Mouse (Mus musculus) heart, adult 2 months (tissue): ENCODE results near the gene Qk.

Experiments used
- CTCF ChIP-seq: fragments of 200-600 bp; IDR thresholded peaks from 2 replicates; pipeline ENCODE4 v1.8.1; 2022; ENCODE audit warnings: antibody characterized with exemption, mild to moderate bottlenecking, moderate library complexity
- EP300 ChIP-seq: fragments of 200-500 bp; IDR thresholded peaks from 2 replicates; pipeline ENCODE4 v1.6.1; 2011; ENCODE audit warnings: low read depth, low read length, control low read depth; ENCODE audit not compliant: insufficient read depth
- POLR2A ChIP-seq: fragments of 200-500 bp; IDR thresholded peaks from 2 replicates; pipeline ENCODE4 v1.6.1; 2011; ENCODE audit warnings: mild to moderate bottlenecking, low read depth, low read length, control low read depth; ENCODE audit not compliant: insufficient read depth

DNA sequence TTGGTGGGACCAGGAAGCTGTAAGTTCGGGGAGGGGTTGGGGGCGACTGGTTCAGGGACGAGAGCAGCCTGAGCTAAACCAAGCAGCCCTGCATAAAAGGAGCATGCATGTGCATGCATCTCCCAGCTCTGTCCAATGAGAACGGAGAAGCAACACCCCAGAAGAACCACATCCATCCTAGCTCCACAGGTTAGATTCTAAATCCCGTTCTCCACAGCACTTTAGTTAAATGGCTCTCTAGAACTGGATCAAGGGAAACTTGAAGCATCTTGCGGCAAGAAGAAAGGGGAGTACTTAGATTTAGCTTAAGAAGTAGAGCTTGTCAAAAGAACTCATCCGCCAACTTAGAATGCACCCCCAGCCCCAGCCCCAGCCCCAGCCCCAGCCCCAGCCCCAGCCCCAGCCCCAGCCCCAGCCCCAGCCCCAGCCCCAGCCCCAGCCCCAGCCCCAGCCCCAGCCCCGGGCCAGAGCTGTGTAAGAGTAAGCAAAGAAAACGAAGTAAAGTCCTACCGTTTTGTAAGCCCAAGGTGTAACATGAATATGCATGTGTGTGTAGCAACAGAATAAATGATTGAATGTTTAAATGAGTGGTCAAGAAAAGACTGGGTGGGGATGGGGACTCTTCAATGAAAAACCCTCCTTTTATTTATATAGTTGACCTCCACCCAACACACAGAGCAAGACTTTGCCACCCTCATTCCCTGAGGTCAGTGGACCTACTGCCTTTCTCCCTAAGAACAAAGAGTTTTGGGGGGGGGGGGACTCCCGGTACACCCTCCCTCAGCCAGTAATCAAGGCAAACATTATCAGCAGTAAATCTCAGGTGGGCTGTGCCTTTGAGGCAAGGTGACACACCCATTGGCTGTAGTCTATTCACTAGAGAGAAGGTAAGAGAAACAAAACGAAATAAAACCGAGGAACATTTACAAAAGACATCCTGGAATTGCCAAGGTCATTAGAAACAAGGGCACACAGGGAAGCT is 46.1 kb upstream of the Qk start:
- TF ChIP-seq EP300 (no peak), CTCF (no peak), POLR2A (no peak)
